Mouse (Mus musculus) limb, embryonic 11.5 days (tissue): ENCODE results near the gene Dlg2. TPM values are rescaled to one million over a fixed set of nuclear protein-coding genes. Genes with fewer than 3 reads are reported as not detected.

Source experiments
- ATAC-seq: fragments of 200-750 bp; cut with Nextera tagmentation; 2 replicates; pipeline ENCODE4 v1.8.0; 2017; ENCODE audit warnings: low read depth; ENCODE audit not compliant: insufficient number of reproducible peaks, low FRiP score, low TSS enrichment
- DNase-seq: peaks from one replicate; pipeline ENCODE4 v3.0.0-alpha.2; 2015; ENCODE audit warnings: low spot score
- H3K27ac ChIP-seq: fragments of 300-500 bp; sonication (generic); replicated peaks from 2 replicates; pipeline ENCODE4 v1.5.1; 2014; ENCODE audit warnings: low read depth, mild to moderate bottlenecking, low read length
- H3K27me3 ChIP-seq: fragments of 300-500 bp; sonication (generic); 2 replicates; pipeline ENCODE4 v1.6.1; 2014; ENCODE audit warnings: mild to moderate bottlenecking, low read length, mixed read lengths; ENCODE audit not compliant: control insufficient read depth, insufficient read depth
- H3K36me3 ChIP-seq: fragments of 300-500 bp; sonication (generic); 2 replicates; pipeline ENCODE4 v1.6.1; 2014; ENCODE audit warnings: mild to moderate bottlenecking, low read length, moderate library complexity, mixed read lengths; ENCODE audit not compliant: control insufficient read depth, insufficient read depth
- H3K4me1 ChIP-seq: fragments of 300-500 bp; sonication (generic); 2 replicates; pipeline ENCODE4 v1.6.1; 2014; ENCODE audit warnings: low read length, mixed read lengths; ENCODE audit not compliant: control insufficient read depth, insufficient read depth
- H3K4me2 ChIP-seq: fragments of 300-500 bp; sonication (generic); 2 replicates; pipeline ENCODE4 v1.6.1; 2014; ENCODE audit warnings: low read depth, mild to moderate bottlenecking, moderate library complexity; ENCODE audit not compliant: severe bottlenecking
- H3K4me3 ChIP-seq: fragments of 300-500 bp; sonication (generic); 2 replicates; pipeline ENCODE4 v1.5.1; 2014; ENCODE audit warnings: low read depth, low read length
- H3K9ac ChIP-seq: fragments of 300-500 bp; sonication (generic); 2 replicates; pipeline ENCODE4 v1.6.1; 2014; ENCODE audit warnings: mild to moderate bottlenecking, low read length
- H3K9me3 ChIP-seq: fragments of 300-500 bp; sonication (generic); 2 replicates; pipeline ENCODE4 v1.6.1; 2016; ENCODE audit warnings: low read length; ENCODE audit not compliant: control insufficient read depth
- WGBS: fragments of 180-500 bp; shearing (Covaris S2); extraction: QIAGEN DNeasy Blood & Tissue Kit; methylation state at CpG from one replicate; pipeline ENCODE4 v1.1.7; 2014; 5-methylcytosine and 5-hydroxymethylcytosine counted together
- polyA plus RNA-seq: library from polyadenylated mRNA; unstranded; fragments of >200 nt; fragmentation: Nextera tagmentation; extraction: Ambion mirVana; gene quantifications from 2 replicates; pipeline ENCODE4 v1.2.1, GENCODE M21; 2014

Dlg2 gene
- polyA plus RNA-seq, 1 experiment from 2014 or later: 1.3 TPM

DNA sequence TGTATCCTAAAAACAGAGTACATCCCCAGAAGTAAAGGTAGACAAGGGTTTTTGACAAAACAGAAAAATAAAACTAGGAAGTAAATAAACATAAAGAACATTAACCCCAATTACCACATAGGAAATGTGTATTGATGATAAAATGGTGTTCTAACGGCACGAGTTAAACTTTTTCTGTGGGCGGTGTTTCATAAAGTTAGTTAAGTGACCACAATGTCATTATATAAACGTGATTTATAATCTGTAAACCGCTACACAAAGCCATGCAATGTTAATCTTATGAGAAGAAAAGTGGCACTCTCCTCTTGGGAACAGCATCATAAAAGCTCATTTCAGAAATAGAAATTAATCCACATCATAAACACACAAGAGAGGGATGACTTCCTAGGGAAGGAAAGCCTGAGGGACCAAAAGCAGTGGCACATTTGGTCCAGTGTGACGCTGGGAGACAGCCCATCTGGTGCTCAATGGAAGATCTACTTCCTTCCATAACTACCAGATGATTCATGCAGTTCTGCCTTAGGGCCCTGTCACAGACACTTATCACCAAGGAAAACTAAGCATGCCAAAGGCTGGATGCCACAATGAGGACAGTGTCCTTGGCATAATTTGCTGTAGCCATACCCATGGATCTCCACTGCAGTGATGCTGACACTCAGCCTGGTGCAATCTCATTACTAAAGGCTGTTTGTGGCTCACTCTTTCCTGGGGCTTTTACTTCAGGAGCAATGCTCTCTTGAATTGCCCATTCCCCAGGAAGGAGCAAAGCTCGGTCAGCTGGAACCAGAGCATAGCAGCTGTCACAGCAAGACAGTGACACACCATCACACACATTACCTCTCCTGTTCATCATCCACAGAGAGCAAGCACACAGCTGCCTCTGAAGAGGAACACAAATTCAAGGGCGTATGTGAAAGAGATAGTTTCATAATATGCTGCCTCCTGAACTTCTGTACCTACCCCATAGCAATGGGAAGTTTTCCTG, 1963.3 kb downstream of the Dlg2 start:
- no peak for DNase-seq
- Histone ChIP-seq H3K36me3 (no peaks in the 10 kb centered on the region), H3K27me3 (no peaks in the 10 kb centered on the region), H3K9me3 (no peaks in the 10 kb centered on the region), H3K4me2 (no peak overlapping the region), H3K27ac (no peak overlapping the region), H3K4me1 (no peaks in the 10 kb centered on the region), H3K9ac (no peak overlapping the region), H3K4me3 (no peak overlapping the region)
- 86% methylated on average over 8 of the region's 8 CpGs for WGBS
- no peak for ATAC-seq

DNA sequence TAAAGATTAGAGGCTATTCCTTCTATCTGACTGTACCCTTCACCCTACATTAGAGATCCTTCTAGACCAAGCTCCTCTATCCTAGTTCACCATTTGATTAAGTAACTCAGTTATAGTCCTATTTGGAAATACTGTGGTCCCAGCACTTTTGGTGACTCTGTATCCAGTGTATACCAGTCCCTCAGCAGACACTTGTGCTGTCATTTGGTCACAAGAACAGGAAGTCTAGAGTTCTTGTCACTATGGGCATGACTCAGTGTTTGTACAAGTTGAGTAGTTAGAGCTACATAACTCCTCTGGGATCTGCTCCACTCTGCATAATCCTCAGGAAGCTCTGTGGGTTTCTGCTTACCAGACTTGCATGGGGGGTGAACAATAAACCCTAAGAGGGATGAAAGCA, 1965.1 kb downstream of the Dlg2 start:
- H3K9ac ChIP-seq: no peak overlapping the region
- no peak overlapping the region for H3K27ac ChIP-seq
- no peaks in the 10 kb centered on the region for H3K27me3 ChIP-seq
- ATAC-seq (no peak), DNase-seq (no peak)
- H3K36me3 ChIP-seq: no peaks in the 10 kb centered on the region
- H3K9me3 ChIP-seq: no peaks in the 10 kb centered on the region
- no peaks in the 10 kb centered on the region for H3K4me1 ChIP-seq
- no peak overlapping the region for H3K4me3 ChIP-seq
- H3K4me2 ChIP-seq: no peak overlapping the region

DNA sequence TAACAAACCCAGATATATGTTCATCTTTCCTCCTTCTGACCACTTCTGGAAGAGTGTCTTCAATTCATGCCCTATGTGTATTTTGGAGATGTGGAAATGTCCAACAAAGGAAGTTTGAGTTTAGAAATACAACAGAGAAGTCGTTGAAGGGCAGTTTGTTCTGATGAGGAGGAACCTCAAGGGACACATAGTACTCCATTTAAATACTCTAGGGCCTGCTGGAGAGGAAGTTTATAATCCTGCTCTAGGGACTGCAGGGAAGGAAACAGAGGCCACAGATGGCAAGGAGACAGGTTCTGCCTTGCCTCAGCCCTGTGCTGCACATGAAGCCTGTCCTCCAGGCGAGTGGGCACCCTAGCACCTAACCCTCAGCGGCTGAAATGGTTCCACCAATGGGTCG, 1965.6 kb downstream of the Dlg2 start:
- H3K4me3 ChIP-seq: no peak overlapping the region
- no peak for DNase-seq
- no peaks in the 10 kb centered on the region for H3K27me3 ChIP-seq
- no peak overlapping the region for H3K27ac ChIP-seq
- H3K36me3 ChIP-seq: no peaks in the 10 kb centered on the region
- no peak overlapping the region for H3K9ac ChIP-seq
- H3K4me2 ChIP-seq: no peak overlapping the region
- no peak for ATAC-seq
- no peaks in the 10 kb centered on the region for H3K9me3 ChIP-seq
- 87% methylated on average over 4 of the region's 4 CpGs for WGBS
- no peaks in the 10 kb centered on the region for H3K4me1 ChIP-seq

DNA sequence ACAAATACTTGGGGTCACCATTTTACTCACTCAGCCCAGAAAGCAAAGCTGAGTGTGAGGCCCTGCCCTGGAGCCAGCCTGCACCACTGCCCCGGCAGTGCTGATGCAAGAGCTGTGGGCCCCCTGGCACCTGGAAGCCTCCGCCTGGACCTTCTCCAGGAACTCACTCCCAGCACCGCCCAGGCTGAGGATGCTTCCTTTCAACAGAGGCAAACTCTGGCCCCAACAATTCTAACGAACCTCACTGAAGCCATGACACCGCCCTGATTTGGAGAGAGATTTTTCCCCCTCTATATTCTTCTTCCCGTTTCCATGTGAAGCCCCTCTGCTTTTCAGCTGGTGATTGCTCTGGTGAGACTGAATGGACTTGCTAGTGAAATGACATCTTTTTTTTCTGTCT, 1971.5 kb downstream of the Dlg2 start:
- H3K36me3 ChIP-seq: no peaks in the 10 kb centered on the region
- H3K4me3 ChIP-seq: no peak overlapping the region
- no peaks in the 10 kb centered on the region for H3K4me1 ChIP-seq
- no peak overlapping the region for H3K9ac ChIP-seq
- H3K27ac ChIP-seq: no peak overlapping the region
- H3K4me2 ChIP-seq: no peak overlapping the region
- H3K9me3 ChIP-seq: no peaks in the 10 kb centered on the region
- 70% methylated on average over 6 of the region's 6 CpGs for WGBS
- ATAC-seq (no peak), DNase-seq (no peak)
- no peaks in the 10 kb centered on the region for H3K27me3 ChIP-seq

DNA sequence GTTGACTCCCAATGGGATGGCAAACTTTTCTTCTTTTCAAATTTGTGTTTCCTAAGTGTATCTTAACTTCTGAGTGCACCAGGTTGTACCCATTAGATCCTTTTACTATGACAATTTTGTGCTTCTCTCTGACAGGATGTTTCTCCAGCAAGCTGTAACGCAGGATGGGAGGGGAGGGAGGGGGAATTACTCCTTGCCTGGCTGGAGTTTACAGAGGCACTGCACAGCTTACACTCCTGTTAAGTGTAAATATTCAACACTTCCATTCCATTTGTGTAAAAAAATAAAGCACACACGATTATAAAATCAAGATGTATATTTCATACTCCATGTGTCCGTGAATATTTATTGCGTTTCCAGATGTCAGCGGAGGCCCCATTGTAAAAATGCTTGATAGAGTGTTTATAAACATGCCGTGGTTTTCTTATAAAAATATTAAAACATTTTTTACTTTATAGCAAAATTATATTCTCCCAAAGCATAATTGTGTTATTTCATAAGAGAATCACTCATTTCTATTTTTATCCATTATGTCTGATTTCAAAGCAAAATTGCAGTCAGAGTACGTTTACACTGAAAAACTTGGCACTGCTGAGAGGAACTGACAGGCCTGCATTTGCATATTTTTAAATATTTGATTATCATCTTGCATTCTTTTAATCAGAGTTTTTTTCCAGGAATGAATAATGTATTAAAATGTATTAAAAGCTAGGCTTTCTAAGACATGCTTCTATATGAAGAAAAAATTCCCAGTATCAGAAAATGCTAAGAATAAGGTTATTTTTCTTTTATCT, 1972.5 kb downstream of the Dlg2 start:
- H3K9ac ChIP-seq: no peak overlapping the region
- WGBS: 75% methylated on average over 7 of the region's 7 CpGs
- ATAC-seq: no peak

DNA sequence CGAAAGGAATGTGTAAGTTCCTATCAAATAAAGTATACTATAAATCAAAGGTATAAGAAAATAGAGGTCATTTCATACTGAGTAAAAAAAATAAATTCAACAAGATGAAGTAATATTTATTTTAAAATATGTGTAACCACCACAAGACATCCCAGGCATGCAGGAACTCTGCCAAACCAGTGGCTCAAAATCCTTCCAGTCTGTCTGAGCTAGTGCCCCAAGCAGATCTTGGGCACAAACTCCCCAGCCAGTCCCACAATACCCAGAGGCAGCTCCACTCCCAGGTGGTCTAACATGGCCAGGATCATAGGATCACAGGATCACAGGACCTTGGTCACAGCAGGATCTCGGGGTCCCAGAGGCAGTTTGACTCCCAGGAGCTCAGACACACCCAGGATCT, 1977.7 kb downstream of the Dlg2 start:
- H3K27me3 ChIP-seq: no peaks in the 10 kb centered on the region
- H3K4me1 ChIP-seq: peaks cover 10% of the 10 kb centered on the region; the same call in 1 of the 2 replicates
- WGBS: 74% methylated on average over 2 of the region's 2 CpGs
- no peaks in the 10 kb centered on the region for H3K9me3 ChIP-seq
- no peak overlapping the region for H3K27ac ChIP-seq
- no peak for ATAC-seq
- H3K9ac ChIP-seq: no peak overlapping the region
- no peak overlapping the region for H3K4me2 ChIP-seq
- no peak for DNase-seq
- no peak overlapping the region for H3K4me3 ChIP-seq
- no peaks in the 10 kb centered on the region for H3K36me3 ChIP-seq

More for the DNA sequence above, 1972.5 kb downstream of the Dlg2 start:
- Histone ChIP-seq H3K4me1 (no peaks in the 10 kb centered on the region), H3K27ac (no peak overlapping the region), H3K4me3 (no peak overlapping the region), H3K36me3 (no peaks in the 10 kb centered on the region), H3K9me3 (no peaks in the 10 kb centered on the region), H3K27me3 (no peaks in the 10 kb centered on the region), H3K4me2 (no peak overlapping the region)
- DNase-seq: no peak

DNA sequence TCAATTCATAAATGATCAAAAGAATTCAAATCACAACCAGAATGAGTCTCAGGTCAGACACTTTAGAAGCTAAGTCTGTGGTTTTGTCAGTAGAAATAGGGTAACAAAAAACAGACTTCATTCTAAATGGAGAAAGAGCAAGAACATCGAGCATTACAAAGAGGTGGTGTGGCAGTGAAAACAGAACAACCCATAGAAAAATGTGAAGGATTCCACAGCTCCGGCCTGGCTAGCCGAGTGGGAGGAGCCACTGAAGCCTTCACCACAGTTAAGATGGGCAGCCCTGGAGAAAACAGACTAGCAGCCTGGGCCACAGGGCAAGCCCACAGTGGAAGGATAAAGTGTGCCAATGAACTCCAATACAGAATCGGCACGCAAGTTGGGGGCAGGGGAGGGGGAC, 1979.5 kb downstream of the Dlg2 start:
- ATAC-seq (no peak), DNase-seq (no peak)
- Histone ChIP-seq H3K4me1 (peaks cover 10% of the 10 kb centered on the region; the same call in 1 of the 2 replicates), H3K27ac (no peak overlapping the region), H3K4me3 (no peak overlapping the region), H3K9ac (no peak overlapping the region), H3K36me3 (no peaks in the 10 kb centered on the region), H3K4me2 (no peak overlapping the region), H3K27me3 (no peaks in the 10 kb centered on the region), H3K9me3 (no peaks in the 10 kb centered on the region)
- WGBS: 60% methylated on average over 5 of the region's 5 CpGs

DNA sequence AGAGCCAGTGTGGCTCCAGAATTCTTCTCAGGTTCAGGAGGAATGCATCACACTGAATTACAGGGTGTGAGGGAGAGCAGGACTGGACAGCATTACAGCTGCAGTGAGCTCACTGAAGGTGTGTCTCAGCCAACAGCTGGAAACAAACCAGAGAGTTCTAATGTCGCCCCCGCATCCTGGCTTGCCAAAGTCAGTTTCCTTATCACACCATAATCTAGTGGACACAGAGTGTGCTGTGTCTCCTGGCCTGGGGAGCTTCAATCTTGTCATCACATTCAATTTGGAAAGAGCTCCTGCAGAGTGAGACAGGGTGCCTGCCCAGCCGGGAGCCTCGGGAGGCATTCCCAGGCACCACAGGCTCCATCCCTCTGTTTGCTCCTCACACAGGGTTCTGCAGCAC, 1981.3 kb downstream of the Dlg2 start:
- Histone ChIP-seq H3K4me1 (peaks cover 10% of the 10 kb centered on the region; the same call in 1 of the 2 replicates), H3K9ac (no peak overlapping the region), H3K36me3 (no peaks in the 10 kb centered on the region), H3K4me2 (no peak overlapping the region), H3K9me3 (no peaks in the 10 kb centered on the region), H3K27ac (no peak overlapping the region), H3K4me3 (no peak overlapping the region), H3K27me3 (no peaks in the 10 kb centered on the region)
- 12% methylated on average over 4 of the region's 4 CpGs for WGBS
- DNase-seq (peak; percentile 30), ATAC-seq (peak; percentile 68; the same call in 1 of the 2 replicates)
